Mouse (Mus musculus) 3134 (cell line): ENCODE results near the gene Olfr1013.

Source experiments
- DNase-seq: peaks from one replicate; pipeline ENCODE4 v3.0.0-alpha.2; 2011; ENCODE audit warnings: low spot score; ENCODE audit not compliant: insufficient read length; ENCODE audit errors: extremely low read depth

Olfr1013 gene

GRCm38 (mm10) chr2:85766798-85767197, at the start of gene Olfr1013:
Olfr1013 (plus strand) TSS chr2:85767098.
- DNase-seq = no peak

- DNase-seq = no peak
Observed at GRCm38 (mm10) chr2:85725793-85726192, 41.1 kb upstream of the Olfr1013 start.

- no peak for DNase-seq
Observed at GRCm38 (mm10) chr2:85753822-85754221, 13.1 kb upstream of the Olfr1013 start.

GRCm38 (mm10) chr2:85762666-85763065, 4.2 kb upstream of the Olfr1013 start, which contains the start of gene Olfr1012:
Olfr1012 (minus strand) TSS chr2:85762766.
- DNase-seq = no peak

- no peak for DNase-seq
Observed at GRCm38 (mm10) chr2:85772413-85772812, 5.5 kb downstream of the Olfr1013 start, which contains the start of gene Olfr1014. Olfr1014 (plus strand) TSS chr2:85772713.

GRCm38 (mm10) chr2:85781717-85782116, 14.8 kb downstream of the Olfr1013 start, which contains the start of gene Olfr1015:
Olfr1015 (plus strand) TSS chr2:85782017.
- DNase-seq = no peak

- DNase-seq = no peak
Observed at GRCm38 (mm10) chr2:85792331-85792730, 25.4 kb downstream of the Olfr1013 start.

- DNase-seq = no peak
Observed at GRCm38 (mm10) chr2:85802444-85802843, 35.5 kb downstream of the Olfr1013 start, which contains the start of gene Olfr1016. Olfr1016 (minus strand) TSS chr2:85802544.

GRCm38 (mm10) chr2:85804501-85804900, 37.6 kb downstream of the Olfr1013 start:
- DNase-seq = no peak

GRCm38 (mm10) chr2:85818179-85818578, 51.3 kb downstream of the Olfr1013 start, which contains the start of gene Olfr1018:
Olfr1018 (plus strand) TSS chr2:85818479.
- DNase-seq = no peak
